Mouse (Mus musculus): ENCODE measurements around the gene Zfp84. TPM values are rescaled to one million over a fixed set of nuclear protein-coding genes. Genes with fewer than 3 reads are reported as not detected.

Zfp84 gene
- total RNA-seq, 2 experiments from 2014 or later: 10.9 to 11.4 TPM

GRCm38 (mm10) chr7:29815910-29816429, 47.6 kb downstream of the Zfp84 start, which contains the start of gene Zfp790:
Gene Zfp790 (plus strand): TSS chr7:29816114.
- DNase-seq: peak; percentile 92 to 96

DNA sequence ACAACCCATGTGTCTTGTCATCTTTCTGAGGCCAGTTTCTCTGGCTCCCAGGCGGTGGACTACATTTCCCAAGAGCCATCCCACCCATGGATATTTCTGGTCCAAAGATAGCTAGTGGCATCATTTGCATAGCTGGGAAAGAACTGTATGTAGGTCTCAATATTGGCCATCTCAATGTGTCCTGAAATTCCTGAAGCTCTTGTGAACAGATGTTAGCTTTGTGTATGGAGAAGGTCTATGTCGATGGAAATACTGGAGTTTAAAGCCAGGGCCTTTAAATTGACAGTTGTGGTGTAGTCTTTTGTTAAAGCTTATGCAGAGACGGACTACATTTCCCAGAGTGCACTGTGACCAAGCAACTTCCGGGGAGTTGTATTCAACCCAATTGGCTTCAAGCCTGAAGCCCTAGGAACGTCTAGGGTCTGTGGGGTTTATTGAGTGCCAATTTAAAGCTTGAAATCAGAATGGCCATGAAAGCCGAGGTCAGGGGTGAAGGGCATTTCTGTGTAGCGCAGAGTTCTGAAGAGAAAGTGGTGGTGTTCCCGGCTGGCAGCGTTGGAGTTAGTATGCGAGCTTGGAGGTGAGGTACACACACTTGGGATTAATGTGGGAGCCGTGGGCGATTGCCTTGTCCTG, 50.4 kb downstream of the Zfp84 start:
- peak; percentile 87 to 92 for DNase-seq

GRCm38 (mm10) chr7:29828001-29828400, 59.6 kb downstream of the Zfp84 start:
- DNase-seq: no peak

Small RNA genes within 50 kb of the gene (microRNA-seq; reads per million reads assigned to microRNA genes)
- gene Mir1964: 2.3 to 6.8 reads per million in 2 experiments

Other genes with a start within 250 kb of the Zfp84 start
- gene Sipa1l3, start 249.9 kb upstream of the Zfp84 start, total RNA-seq (2021): 10 to 100 TPM in 1 of 2 experiments, 1 to 10 TPM in 1; 9.6 to 11.1 TPM
- gene Catsperg2, start 41.5 kb upstream of the Zfp84 start, total RNA-seq (2021): not detected
- gene Zfp30, start 15.4 kb downstream of the Zfp84 start, total RNA-seq (2021): 1 to 10 TPM; 3.4 to 4.2 TPM
- 1 to 10 TPM; 9.1 to 9.8 TPM for gene Zfp790, start 47.6 kb downstream of the Zfp84 start, total RNA-seq (2021)
- under 1 TPM; 0.62 to 0.87 TPM for gene Zfp940, start 85.1 kb downstream of the Zfp84 start, total RNA-seq (2021)
- 1 to 10 TPM; 3.3 to 3.9 TPM for gene Zfp420, start 91.4 kb downstream of the Zfp84 start, total RNA-seq (2021)
- gene Zfp27, start 138.0 kb downstream of the Zfp84 start, total RNA-seq (2021): 1 to 10 TPM; 8.6 to 8.7 TPM
- 1 to 10 TPM; 4.2 to 7.5 TPM for gene Zfp383, start 139.7 kb downstream of the Zfp84 start, total RNA-seq (2021)
- gene Zfp74, start 185.5 kb downstream of the Zfp84 start, total RNA-seq (2021): 1 to 10 TPM; 4.3 to 6.8 TPM
- 10 to 100 TPM; 24.0 to 31.6 TPM for gene Zfp568, start 215.4 kb downstream of the Zfp84 start, total RNA-seq (2021)